Mouse (Mus musculus) forebrain, postnatal 0 days (tissue): ENCODE results near the gene Tango2. TPM values are rescaled to one million over a fixed set of nuclear protein-coding genes. Genes with fewer than 3 reads are reported as not detected.
A peak's percentile ranks its signal among the peaks of the same experiment; 100 is the strongest.

Experiments
- ATAC-seq: fragments of 200-750 bp; cut with Nextera tagmentation; 2 replicates; pipeline ENCODE4 v1.8.0; 2017; ENCODE audit warnings: mild to moderate bottlenecking, moderate library complexity
- DNase-seq: peaks from one replicate; pipeline ENCODE4 v3.0.0-alpha.2; 2015
- H3K27ac ChIP-seq: fragments of 300-500 bp; sonication (generic); 2 replicates; pipeline ENCODE4 v1.5.1; 2014; ENCODE audit warnings: low read depth, mild to moderate bottlenecking, antibody characterized with exemption, low read length, moderate library complexity, mixed read lengths
- H3K27me3 ChIP-seq: fragments of 300-500 bp; sonication (generic); 2 replicates; pipeline ENCODE4 v1.6.1; 2014; ENCODE audit warnings: mild to moderate bottlenecking, low read length, mixed read lengths; ENCODE audit not compliant: insufficient read depth
- H3K36me3 ChIP-seq: fragments of 300-500 bp; sonication (generic); 2 replicates; pipeline ENCODE4 v1.6.1; 2014; ENCODE audit warnings: mild to moderate bottlenecking, moderate library complexity; ENCODE audit not compliant: insufficient read depth
- H3K4me1 ChIP-seq: fragments of 300-500 bp; sonication (generic); 2 replicates; pipeline ENCODE4 v1.6.1; 2014; ENCODE audit warnings: antibody characterized with exemption; ENCODE audit not compliant: insufficient read depth
- H3K4me2 ChIP-seq: fragments of 300-500 bp; sonication (generic); 2 replicates; pipeline ENCODE4 v1.6.1; 2014; ENCODE audit warnings: low read depth, mild to moderate bottlenecking, moderate library complexity
- H3K4me3 ChIP-seq: fragments of 300-500 bp; sonication (generic); 2 replicates; pipeline ENCODE4 v1.5.1; 2014; ENCODE audit warnings: low read depth, low read length, mixed read lengths
- H3K9ac ChIP-seq: fragments of 300-500 bp; sonication (generic); 2 replicates; pipeline ENCODE4 v1.6.1; 2014; ENCODE audit warnings: mild to moderate bottlenecking
- H3K9me3 ChIP-seq: fragments of 300-500 bp; sonication (generic); 2 replicates; pipeline ENCODE4 v1.6.1; 2016; ENCODE audit warnings: low read length
- CTCF ChIP-seq: sonication (generic); IDR thresholded peaks from 2 replicates; pipeline ENCODE4 v1.5.1; 2016; ENCODE audit warnings: antibody characterized with exemption, control low read depth, low read depth
- WGBS: fragments of 180-500 bp; shearing (Covaris S2); extraction: QIAGEN DNeasy Blood & Tissue Kit; methylation state at CpG from one replicate; pipeline ENCODE4 v1.1.7; 2014; 5-methylcytosine and 5-hydroxymethylcytosine counted together
- polyA plus RNA-seq: library from polyadenylated mRNA; unstranded; fragments of >200 nt; fragmentation: Nextera tagmentation; extraction: Ambion mirVana; gene quantifications from 2 replicates; pipeline ENCODE4 v1.2.1, GENCODE M21; 2015
- total RNA-seq: library from RNA; depleted of rRNA; stranded (reverse); fragments of >200 nt; gene quantifications from 2 replicates; pipeline ENCODE4 v1.2.3, GENCODE M21; 2014

The Tango2 gene
- total and polyA plus RNA-seq, 2 experiments from 2014 or later = 43.0 to 75.9 TPM

- Histone ChIP-seq H3K9me3 (no peaks in the 10 kb centered on the region), H3K4me1 (no peaks in the 10 kb centered on the region), H3K4me3 (no peak overlapping the region), H3K4me2 (no peak overlapping the region), H3K9ac (no peak overlapping the region), H3K27ac (no peak overlapping the region), H3K36me3 (no peaks in the 10 kb centered on the region), H3K27me3 (no peaks in the 10 kb centered on the region)
- 83% methylated on average over 1 of the region's 1 CpGs for WGBS
- TF ChIP-seq CTCF = no peak
- DNase-seq = no peak
- no peak for ATAC-seq
These were observed 9.1 kb upstream of the Tango2 start for GRCm38 (mm10) chr16:18356961-18357360.

GRCm38 (mm10) chr16:18353106-18353505 lies 5.2 kb upstream of the Tango2 start:
- no peak for TF ChIP-seq CTCF
- Histone ChIP-seq H3K9ac (no peak overlapping the region), H3K27me3 (no peaks in the 10 kb centered on the region), H3K36me3 (no peaks in the 10 kb centered on the region), H3K4me2 (no peak overlapping the region), H3K4me3 (no peak overlapping the region), H3K9me3 (no peaks in the 10 kb centered on the region), H3K27ac (no peak overlapping the region), H3K4me1 (peaks cover 4% of the 10 kb centered on the region; the same call in 1 of the 2 replicates)
- ATAC-seq = no peak
- DNase-seq = no peak
- 75% methylated on average over 1 of the region's 1 CpGs for WGBS

- 42% methylated on average over 5 of the region's 5 CpGs for WGBS
- no peak overlapping the region for H3K9ac ChIP-seq
- no peaks in the 10 kb centered on the region for H3K36me3 ChIP-seq
- no peak overlapping the region for H3K4me3 ChIP-seq
- H3K4me2 ChIP-seq = no peak overlapping the region
- ATAC-seq = no peak
- H3K27ac ChIP-seq = no peak overlapping the region
- DNase-seq = peak; percentile 36
- peak; percentile 69 for TF ChIP-seq CTCF
- no peaks in the 10 kb centered on the region for H3K27me3 ChIP-seq
- peaks cover 10% of the 10 kb centered on the region for H3K4me1 ChIP-seq
- H3K9me3 ChIP-seq = no peaks in the 10 kb centered on the region
These were observed 3.6 kb upstream of the Tango2 start for GRCm38 (mm10) chr16:18351313-18352055.

GRCm38 (mm10) chr16:18349761-18350325 lies 1.9 kb upstream of the Tango2 start:
- ATAC-seq = no peak
- no peak overlapping the region for H3K4me3 ChIP-seq
- no peaks in the 10 kb centered on the region for H3K9me3 ChIP-seq
- 70% methylated on average over 12 of the region's 12 CpGs for WGBS
- no peaks in the 10 kb centered on the region for H3K27me3 ChIP-seq
- H3K4me2 ChIP-seq = peak overlapping the region; percentile 81
- H3K36me3 ChIP-seq = no peaks in the 10 kb centered on the region
- peaks cover 10% of the 10 kb centered on the region for H3K4me1 ChIP-seq
- no peak overlapping the region for H3K9ac ChIP-seq
- DNase-seq = no peak
- no peak for TF ChIP-seq CTCF
- no peak overlapping the region for H3K27ac ChIP-seq

- H3K9ac ChIP-seq = peak overlapping the region; percentile 84
- H3K4me3 ChIP-seq = peak overlapping the region; percentile 87
- DNase-seq (peak; percentile 45), ATAC-seq (peak; percentile 2; the same call in 1 of the 2 replicates)
- WGBS = under 1% methylated on average over 28 of the region's 28 CpGs
- H3K9me3 ChIP-seq = no peaks in the 10 kb centered on the region
- H3K4me2 ChIP-seq = peak overlapping the region; percentile 81
- no peaks in the 10 kb centered on the region for H3K36me3 ChIP-seq
- peaks cover 10% of the 10 kb centered on the region for H3K4me1 ChIP-seq
- no peaks in the 10 kb centered on the region for H3K27me3 ChIP-seq
- TF ChIP-seq CTCF = peak; percentile 21; the same call in 1 of the 2 replicates
- peak overlapping the region; percentile 48; the same call in 1 of the 2 replicates for H3K27ac ChIP-seq
These were observed 785 bp upstream of the Tango2 start for GRCm38 (mm10) chr16:18348601-18349175.

DNA sequence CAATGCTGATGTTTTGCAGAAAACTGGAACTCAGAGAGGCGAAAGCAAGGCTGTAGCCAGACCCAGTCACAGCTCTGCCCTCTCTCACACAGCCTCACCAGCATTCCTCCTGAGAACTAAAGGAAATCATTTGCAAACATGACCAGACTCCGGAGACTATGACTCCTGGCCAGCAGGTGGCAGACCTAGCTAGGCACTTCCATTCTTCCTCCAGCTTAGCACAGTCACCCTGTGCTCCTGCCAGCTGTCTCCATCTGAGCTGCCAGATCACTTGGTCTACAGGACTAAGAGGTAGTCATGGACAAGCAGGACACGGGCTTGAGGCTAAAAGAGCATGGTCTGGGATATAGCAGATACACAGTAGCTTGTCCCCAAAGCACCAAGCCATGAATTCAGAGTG lies 2.7 kb downstream of the Tango2 start:
- H3K9ac ChIP-seq = no peak overlapping the region
- 3% methylated on average over 3 of the region's 3 CpGs for WGBS
- H3K27me3 ChIP-seq = no peaks in the 10 kb centered on the region
- peak; percentile 19 for ATAC-seq
- H3K9me3 ChIP-seq = no peaks in the 10 kb centered on the region
- no peak overlapping the region for H3K27ac ChIP-seq
- no peak overlapping the region for H3K4me2 ChIP-seq
- no peak overlapping the region for H3K4me3 ChIP-seq
- H3K4me1 ChIP-seq = peaks cover 19% of the 10 kb centered on the region
- TF ChIP-seq CTCF = peak; percentile 87
- H3K36me3 ChIP-seq = no peaks in the 10 kb centered on the region
- DNase-seq = peak; percentile 90

- ATAC-seq = peak; percentile 95
- Histone ChIP-seq H3K27ac (peak overlapping the region; percentile 68), H3K4me2 (peak overlapping the region; percentile 76), H3K9ac (peak overlapping the region; percentile 54), H3K9me3 (no peaks in the 10 kb centered on the region), H3K4me1 (peaks cover 16% of the 10 kb centered on the region), H3K27me3 (no peaks in the 10 kb centered on the region), H3K36me3 (no peaks in the 10 kb centered on the region), H3K4me3 (peak overlapping the region; percentile 56)
- TF ChIP-seq CTCF = no peak
- peak; percentile 97 for DNase-seq
- under 1% methylated on average over 38 of the region's 38 CpGs for WGBS
These were observed 4.1 kb downstream of the Tango2 start for GRCm38 (mm10) chr16:18343778-18344177.
